Mouse (Mus musculus) common myeloid progenitor, adult 5-6 weeks (primary cell): ENCODE results near the gene Pafah2. TPM values are rescaled to one million over a fixed set of nuclear protein-coding genes. Genes with fewer than 3 reads are reported as not detected.
A peak's percentile ranks its signal among the peaks of the same experiment; 100 is the strongest.

ENCODE experiments used
- ATAC-seq: replicated peaks from 2 replicates; pipeline ENCODE4 v1.8.0; 2016; ENCODE audit warnings: low read depth, mild to moderate bottlenecking, moderate TSS enrichment, inconsistent platforms; ENCODE audit not compliant: poor library complexity, severe bottlenecking
- total RNA-seq: library from RNA; stranded (forward); fragments of 200-1000, 187-1606 nt; gene quantifications from 2 replicates; pipeline ENCODE4 v1.2.3, GENCODE M21; 2017

Pafah2 gene
- total RNA-seq, 1 experiment from 2014 or later = 16.4 TPM

DNA sequence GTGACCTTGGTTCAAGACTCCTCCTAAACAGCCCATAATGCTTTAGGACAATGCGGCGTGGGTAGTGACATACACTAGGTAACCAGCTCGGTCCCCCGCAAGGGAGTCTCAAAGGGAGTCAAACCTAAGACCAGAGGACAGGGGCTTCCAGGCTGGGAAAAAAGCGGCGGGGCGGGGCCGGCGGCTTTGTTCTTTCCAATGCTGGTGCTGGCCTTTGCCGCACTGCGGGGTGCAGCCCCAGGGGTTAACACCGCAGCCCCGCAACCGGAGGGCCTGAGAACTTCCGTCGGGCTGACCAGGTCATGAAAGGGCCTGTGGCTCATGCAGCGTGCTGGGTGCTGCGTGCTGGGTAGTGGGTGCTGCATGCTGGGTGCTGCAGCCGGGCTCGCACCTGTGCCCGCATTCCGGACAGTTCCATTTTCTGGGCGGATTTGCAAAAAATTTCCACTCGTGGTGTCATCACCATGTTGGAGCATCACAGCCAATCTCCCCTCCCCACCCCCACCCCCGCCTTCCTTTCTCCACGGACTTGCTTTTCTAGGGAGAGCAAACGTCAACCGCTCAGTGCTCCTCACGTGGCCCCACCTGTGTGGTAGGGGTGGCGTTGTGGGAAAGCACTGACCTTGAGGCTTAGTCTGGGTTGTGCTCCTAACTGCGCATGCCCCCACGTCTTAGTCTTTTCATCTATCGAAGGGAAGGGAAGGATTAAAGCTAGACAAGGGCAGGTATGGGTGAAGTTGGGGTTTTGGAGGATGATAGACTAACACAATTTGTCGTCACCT is 57.7 kb downstream of the Pafah2 start:
- no peak for ATAC-seq

DNA sequence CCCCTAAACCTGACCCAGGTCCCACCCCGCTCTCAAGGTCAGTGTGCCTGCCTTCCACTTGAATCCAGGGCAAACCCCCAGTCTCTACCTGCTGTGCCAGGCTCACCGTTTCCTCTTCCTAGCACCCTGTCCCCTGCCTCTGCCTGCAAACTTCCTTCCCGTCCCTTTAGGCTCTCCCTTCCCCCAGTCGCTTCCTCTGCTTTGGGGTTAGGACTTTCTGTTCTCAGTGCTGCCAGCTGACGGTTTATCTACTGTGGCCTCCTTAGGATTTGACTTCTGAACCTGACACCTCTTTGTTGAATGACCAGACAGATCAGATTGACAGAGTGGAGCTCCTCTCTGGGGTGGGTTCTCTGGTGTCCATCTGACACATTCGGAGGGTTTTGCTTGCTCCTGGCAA is 59.2 kb downstream of the Pafah2 start:
- peak; percentile 78 for ATAC-seq

DNA sequence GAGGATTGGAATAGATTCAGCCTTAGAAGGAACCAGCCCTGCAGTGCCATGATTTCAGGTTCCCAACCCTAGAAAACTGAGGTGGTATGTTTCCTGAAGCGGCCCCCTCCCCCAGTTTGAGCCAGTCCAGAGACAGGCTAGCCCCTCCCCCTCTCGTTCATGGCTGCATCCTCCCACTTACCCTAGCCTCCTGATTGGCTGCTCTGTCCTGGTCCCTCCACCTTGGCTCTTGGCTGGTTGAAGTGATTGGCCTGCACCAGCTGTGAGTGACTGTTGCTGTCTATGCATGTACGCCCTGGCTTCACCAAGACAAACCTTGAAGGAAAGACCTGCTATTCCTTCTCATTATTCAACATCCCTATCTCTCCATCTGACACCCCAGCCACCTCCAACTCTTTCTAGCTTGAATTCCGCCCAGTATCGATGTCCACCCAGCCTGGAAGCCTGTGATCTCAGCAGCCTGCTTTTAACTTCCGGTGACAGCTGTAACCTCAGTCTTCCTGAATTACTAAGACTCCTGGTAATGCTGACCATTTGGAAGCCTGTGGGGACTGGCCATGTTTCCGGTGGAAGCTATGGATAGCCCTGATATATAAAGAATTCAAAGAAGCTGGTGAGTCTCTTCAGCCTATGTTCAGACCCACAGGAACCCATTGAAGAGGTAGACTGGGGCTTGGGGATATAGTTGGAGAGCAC is 61.2 kb downstream of the Pafah2 start:
- no peak for ATAC-seq

DNA sequence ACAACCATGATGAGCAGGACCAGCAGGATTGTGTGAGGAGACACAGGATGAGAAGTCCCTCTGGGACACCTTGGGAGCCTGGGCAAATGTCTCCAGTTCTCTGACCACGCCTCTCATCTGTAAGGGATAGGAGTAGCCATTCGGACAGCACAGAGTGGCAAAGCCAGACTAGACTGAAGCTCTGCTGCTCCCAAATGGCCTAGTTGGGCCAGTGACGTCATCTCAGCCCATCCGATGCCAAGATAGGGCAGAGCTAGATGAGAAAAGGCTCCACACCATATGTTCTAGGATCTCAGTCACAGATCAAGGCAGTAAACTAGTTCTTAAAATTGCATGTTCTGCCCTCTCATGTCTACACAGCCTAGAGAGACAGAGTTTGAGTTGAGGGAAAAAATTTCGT is 62.7 kb downstream of the Pafah2 start:
- no peak for ATAC-seq

DNA sequence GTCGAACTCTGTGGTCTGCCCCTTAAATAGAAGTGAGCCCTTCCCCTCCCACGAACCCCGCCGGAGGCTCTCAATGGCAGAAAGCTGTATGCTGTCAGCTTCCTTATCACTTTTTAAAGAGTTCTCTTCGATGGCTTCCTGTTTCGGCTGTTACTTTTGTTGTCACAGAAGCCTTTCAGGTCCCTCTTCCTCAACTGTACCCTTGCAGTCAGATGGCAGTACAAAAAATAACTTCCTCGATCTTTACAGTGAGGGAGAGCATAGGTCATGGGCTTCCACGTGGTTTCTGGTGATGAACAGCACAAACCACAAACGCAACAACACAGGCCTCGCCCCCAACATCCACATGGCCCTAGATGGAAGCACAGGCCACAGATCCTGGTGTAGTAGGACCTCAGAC is 64.2 kb downstream of the Pafah2 start:
- ATAC-seq = peak; percentile 87

DNA sequence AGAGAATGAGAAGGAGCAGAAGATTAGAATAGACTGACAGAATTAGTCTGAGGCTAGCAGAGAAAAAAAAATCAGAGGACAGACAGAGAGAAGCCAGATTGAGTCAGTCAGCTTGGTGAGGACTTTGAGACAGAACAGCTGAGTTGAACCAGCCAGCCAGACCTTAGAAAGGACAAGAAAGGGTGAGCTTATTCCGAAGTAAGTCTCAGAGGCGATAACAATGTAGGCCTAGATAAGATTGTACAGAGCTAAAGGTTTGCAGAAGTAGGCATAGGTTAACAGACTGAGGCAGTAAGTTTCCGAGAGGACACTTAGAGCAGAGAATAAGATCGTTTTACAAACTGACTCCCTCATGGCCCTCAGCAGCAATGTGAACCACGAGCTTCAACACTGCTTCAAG is 65.1 kb downstream of the Pafah2 start:
- ATAC-seq = no peak

DNA sequence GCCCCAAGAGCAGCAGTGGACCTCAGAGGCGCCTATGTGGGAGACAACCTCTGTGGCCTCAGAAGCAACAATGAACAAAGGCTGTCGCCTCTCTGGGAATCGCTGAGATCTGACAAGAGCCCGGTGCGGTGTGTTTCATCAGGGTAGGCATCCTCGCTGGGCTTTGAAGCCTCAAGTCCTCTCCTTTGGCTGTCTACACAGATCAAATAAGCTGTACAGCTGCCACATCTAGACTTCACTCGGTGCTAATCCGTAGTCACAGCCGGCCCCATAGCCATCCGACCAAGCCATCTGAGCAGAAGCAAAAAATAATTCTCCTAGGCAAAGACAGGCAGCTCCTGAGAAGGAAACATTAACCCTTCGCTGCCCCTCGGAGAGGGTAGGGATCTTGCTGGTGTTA is 69.7 kb downstream of the Pafah2 start:
- no peak for ATAC-seq

DNA sequence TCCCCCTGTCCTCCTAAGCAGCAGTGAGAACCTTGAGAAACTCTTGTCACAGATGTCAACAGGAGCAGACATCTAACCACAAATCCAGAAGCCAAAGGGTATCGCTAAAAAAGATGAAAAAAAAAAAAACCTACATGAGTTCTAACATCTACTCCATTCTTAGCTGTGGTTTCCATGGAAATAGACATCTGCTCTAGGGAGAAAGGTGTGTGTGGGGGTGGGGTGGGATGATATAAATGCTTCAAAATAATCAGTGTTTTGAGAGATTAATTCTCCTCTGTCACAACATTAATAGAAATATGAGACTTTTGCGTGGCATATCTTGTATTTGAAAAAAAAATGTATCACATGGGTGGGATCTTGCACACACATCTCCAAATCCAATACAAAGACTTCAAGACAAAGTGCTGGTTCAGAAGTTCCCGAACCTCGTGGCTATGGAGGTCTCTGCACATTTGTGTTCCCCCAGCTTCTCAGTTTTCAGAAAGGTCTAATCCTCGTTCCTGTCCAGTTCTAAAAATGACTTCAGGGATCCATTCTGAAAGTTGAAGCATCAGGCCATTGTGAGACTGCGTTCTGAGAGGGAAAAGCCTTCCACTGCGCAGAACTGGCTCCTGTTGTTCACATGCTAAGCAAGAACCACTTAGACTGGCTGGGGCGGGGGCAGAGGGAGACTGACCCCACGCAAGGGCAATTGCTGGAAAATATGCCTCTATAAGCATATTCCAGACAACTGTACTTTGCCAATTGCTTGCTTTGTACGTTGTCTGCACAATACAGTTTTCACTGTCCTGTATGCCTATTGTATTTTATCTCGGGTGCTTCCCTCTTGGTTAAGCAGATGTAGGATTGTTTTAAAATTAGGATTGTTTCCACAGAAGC is 70.5 kb downstream of the Pafah2 start:
- no peak for ATAC-seq

DNA sequence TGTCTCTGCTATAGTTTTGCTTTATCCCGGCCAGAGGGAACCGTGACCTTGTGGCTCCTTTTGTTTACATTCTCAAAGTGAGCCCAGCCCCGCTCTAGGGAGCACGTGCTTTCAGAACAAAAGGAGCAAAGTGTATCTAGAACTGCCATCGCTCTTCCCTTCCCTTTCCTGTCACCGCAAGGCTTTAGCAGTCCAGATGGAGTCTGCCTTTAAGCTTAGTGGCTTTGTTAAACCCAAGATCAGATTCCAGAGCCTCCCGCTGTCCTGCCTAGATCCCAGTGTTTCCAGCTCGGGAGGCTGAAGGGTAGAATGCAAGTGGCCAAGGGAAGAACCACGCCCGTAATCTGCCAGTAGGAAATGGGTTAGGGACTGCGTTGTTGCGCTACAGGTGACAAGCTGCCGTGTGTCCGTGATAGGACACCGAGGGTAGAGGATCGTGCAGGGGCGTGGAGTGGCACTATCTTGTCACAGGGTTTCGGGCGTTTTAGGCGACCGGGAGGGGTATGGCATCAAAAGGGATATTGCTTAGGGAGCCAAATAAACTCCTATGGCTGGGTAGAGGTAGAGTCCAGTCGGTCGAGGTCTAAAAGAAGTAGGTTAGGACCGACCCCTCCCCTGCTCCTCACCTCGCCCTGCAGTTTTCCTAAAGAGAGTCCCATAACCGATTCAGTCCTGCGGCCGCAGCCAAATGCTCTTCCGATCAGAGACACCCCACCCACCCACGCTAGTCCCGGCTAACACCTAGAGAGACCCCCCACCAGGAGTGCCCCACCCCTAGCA is 71.5 kb downstream of the Pafah2 start:
- ATAC-seq = peak; percentile 7; the same call in 1 of the 2 replicates

DNA sequence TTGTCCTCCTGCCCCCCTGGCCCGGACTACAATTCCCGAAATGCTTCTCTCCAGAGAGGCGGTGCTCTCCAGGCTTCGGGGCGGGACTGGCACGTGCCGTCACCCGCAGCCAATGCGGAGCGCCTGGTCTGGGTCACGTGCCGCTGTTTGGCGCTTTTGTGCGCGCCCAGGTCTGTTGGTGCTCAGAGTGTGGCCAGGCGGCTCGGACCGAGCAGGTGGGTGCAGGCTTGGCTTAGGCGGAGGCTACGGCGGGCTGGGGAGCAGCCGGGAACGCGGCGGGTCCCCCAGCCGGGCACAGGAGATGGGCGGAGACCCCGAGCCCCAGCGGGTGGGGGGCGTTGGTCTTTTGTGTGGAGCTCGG is 72.1 kb downstream of the Pafah2 start, which contains the start of gene Stmn1:
TSS of gene Stmn1 (plus strand) at position 106 of the 361 bp plus-strand sequence.
- ATAC-seq = peak; percentile 92

DNA sequence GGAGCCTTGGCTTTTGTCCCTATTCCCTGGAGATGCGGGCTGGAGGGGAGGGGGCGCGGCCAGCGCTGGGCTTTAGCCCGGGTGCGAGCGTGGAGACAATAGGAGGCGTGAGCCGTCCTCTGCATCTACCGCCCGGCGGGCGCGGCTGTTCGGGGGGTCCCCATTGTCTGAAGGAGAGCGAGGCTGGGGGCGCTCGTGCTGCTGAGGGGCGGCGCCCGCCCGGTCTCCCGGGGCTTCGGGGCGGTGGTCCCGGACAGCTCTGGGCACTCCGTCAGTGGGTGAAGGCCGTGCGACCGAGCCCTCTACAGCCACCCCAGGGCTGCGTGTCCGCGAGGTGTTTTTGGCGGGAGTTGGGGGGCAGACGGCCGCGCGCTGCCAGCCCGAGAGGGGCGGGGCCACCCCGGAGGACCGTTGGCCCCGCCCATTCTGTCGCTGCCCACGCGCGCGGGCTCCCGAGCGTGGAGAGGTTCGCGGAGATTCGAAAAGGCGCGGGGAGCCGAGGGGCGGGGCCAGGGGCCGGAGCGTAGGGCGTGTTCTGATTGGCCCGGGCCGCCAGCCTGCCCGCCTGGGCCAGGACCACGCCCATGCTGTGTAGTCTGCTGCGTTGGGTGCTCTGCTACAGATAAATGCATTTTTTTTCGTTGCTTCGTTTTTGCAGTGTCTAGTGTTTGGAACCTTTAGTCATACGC is 72.6 kb downstream of the Pafah2 start:
- ATAC-seq = peak; percentile 73

DNA sequence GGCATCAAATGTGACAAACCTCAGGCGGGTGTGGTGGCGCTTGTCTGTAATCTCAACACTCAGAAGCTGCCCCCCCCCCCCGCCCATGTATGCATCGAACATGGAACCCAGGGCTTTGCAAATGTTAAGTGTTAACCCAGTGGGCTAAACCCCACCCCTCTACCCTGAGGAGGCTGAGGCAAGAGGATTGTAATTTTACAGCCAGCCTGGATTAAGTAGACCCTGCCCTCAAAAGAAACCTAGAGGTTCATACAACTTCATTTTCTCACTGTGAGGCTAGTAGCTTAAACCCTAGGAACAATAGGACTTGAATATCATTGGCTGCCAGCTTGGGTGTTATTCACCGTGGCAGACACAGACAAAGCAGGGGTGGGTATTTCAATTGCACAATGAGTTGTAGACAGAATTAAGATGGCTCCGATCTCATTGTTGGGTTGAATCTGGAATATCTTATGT is 73.2 kb downstream of the Pafah2 start:
- ATAC-seq = 0 out of 2 replicates have a peak, but pooled peaks have one; percentile 0

DNA sequence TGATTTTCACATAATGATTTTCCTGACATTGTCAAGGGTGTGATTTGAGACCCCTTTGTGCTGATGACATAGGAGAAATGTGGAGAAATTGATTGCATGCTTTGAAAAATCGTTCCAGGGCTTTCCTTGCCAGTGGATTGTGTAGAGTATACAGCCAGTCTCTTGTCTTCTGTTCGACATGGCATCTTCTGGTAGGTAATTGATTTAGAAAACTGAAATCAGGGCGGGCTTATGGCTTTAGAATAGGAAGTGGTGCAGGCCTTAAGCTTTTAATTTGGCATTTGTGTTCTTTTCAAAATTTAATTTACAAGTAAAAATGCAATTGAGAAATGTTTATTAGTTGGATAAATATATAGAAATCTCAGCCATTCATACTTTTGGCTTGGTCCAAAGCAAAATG is 73.9 kb downstream of the Pafah2 start:
- no peak for ATAC-seq

DNA sequence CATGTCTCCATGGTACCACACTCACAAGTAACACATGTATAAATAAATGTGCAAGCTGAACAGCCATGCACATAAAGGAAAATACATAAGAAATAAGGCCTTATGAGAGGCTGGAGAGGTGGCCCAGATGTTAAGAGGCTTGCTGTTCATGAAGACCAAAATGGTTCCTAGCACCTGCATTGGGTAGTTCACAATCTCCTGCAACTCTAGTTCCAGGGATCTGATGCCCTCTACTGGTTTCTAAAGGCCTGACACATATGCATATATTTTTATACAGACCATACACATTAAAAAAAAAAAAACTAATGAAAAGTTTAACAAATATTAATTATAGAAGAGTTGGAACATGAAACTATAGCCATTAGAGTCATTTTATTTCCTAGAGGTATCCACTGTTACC is 75.3 kb downstream of the Pafah2 start:
- no peak for ATAC-seq

DNA sequence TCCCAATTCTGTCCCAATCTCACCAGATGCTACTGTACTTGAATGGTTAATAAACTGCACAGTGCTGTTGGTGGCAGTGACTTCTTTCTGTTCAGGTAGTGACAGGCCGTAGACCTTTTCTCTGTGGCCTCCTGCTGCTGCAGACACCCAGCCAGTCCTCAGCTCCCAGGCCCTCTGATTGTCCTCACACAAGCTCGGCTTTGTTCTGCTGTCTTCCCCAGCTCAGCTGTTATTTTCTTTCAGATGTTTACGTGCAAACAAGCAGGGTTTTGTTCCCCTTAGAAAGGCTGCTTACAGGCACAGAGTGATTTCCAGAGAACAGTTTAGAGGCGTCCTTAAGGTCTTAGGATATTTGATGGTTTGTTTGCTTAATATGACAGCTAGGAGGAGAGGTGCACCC is 77.6 kb downstream of the Pafah2 start:
- ATAC-seq = no peak

DNA sequence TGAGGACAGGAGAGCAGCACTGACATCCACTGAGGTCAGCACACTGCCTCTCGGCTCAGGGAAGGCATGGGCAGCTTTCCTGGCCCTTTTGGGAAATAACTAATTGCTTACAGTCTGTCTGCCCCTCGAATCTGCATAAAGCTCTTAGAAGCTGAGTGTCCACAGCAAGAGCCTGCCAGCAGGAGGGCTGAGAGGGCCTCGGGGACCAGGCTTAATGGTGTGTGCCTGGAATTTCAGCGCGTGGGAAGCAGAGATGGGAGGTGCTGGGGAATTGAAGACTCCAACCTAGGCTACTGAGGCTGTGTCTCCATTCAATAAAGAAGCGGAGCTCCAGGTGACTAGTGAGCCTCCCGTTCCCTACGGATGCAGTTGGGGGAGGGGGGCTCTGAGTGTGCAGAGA is 78.1 kb downstream of the Pafah2 start:
- no peak for ATAC-seq

DNA sequence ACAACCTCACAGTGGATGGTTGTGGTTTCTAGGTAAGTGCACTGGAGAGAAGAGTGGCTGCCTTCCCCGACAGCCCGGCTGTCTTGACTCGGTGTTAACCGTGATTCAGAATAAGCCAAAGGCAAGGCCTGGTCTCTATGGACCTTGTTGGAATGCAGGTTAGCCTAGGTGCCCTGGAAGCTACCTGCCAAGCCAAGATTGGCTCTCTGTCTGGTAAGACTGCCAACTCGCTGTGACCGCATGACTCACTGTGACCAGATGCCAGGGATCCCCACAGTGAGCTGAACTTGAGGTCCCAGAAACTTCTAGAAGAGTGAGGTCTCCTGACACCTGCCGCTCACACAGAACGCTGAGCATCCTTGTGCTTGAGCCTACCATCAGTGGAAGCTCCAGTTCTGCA is 80.8 kb downstream of the Pafah2 start:
- ATAC-seq = no peak
